Comparison of ENCODE assay signal across 13 mouse cellular contexts in genomic region chr9:106230051-106230733, GRCm38 (mm10). TPM values are rescaled to one million over a fixed set of nuclear protein-coding genes. Genes with fewer than 3 reads are reported as not detected.
A peak's percentile ranks its signal among the peaks of the same experiment; 100 is the strongest.
DNase-seq lines count a peak whose midpoint lies in the region; ATAC-seq and TF ChIP-seq lines count a peak whose summit lies in the region.
"Had no signal": no experiment of that assay in that cellular context is flagged by ENCODE, and none has a peak within 500 bp of the region (broad histone marks: within the 10 kb centered on the region; RNA-seq: fewer than 3 reads in every experiment).

No protein-coding gene starts in this region.

- 43% methylated on average over 9 of the region's 9 CpGs for WGBS in liver, embryonic 13.5 days (ENCODE audit: insufficient replicate concordance)
- 78% methylated on average over 9 of the region's 9 CpGs for WGBS in small intestine, adult 2 months

- 0 out of 2 replicates have a peak, but pooled peaks have one; percentile 9 for ATAC-seq in liver, embryonic 13.5 days (ENCODE audit: low read depth)
- ATAC-seq: forebrain, postnatal 0 days had no signal

- H3K36me3 ChIP-seq in liver, embryonic 13.5 days: peaks cover 26% of the 10 kb centered on the region
- H3K36me3 ChIP-seq in small intestine, adult 2 months (ENCODE audit: control insufficient read depth, insufficient read depth, low read length): peaks cover 26% of the 10 kb centered on the region

- DNase-seq in adrenal gland, adult 2 months: peak; percentile 12
- DNase-seq in adrenal gland, postnatal 10 days: no peak
- DNase-seq in spleen, adult 18-20 months: peak; percentile 38 to 53
- DNase-seq in spleen, postnatal 4 days (ENCODE audit: low spot score in 2 of 2): no peak
- DNase-seq in liver, embryonic 13.5 days: no peak
- DNase-seq in ovary, adult 18-20 months (ENCODE audit: low spot score): no peak
- DNase-seq in embryo, embryonic 9.5 days (ENCODE audit: extremely low spot score): no peak
- DNase-seq: gastrocnemius, postnatal 36 days; heart, postnatal 10 days had no signal

- H3K9ac ChIP-seq in liver, embryonic 13.5 days: no peak overlapping the region
- H3K9ac ChIP-seq: forebrain, postnatal 0 days had no signal

- no peaks in the 10 kb centered on the region for H3K9me3 ChIP-seq in liver, embryonic 13.5 days (replicated peaks)

- no peak for TF ChIP-seq CTCF in small intestine, adult 2 months (IDR thresholded peaks at IDR 0.05; ENCODE audit: extremely low read depth, insufficient read length, insufficient replicate concordance, low read depth, low read length)

- H3K4me3 ChIP-seq in liver, embryonic 13.5 days (replicated peaks): no peak overlapping the region
- H3K4me3 ChIP-seq in small intestine, adult 2 months (ENCODE audit: low read depth, low read length): no peak overlapping the region

- TF ChIP-seq POLR2A in small intestine, adult 2 months (IDR thresholded peaks at IDR 0.05; ENCODE audit: low read depth, low read length): 0 out of 2 replicates have a peak, but pooled peaks have one; percentile 14

- H3K27me3 ChIP-seq in liver, embryonic 13.5 days: peaks cover 27% of the 10 kb centered on the region
- H3K27me3 ChIP-seq in small intestine, adult 2 months (ENCODE audit: control insufficient read depth, insufficient read depth, low read length): no peaks in the 10 kb centered on the region

- H3K4me2 ChIP-seq in liver, embryonic 13.5 days: no peak overlapping the region

- H3K4me1 ChIP-seq in liver, embryonic 13.5 days (replicated peaks): peaks cover 27% of the 10 kb centered on the region
- peaks cover 9% of the 10 kb centered on the region for H3K4me1 ChIP-seq in small intestine, adult 2 months (ENCODE audit: control insufficient read depth, insufficient read depth, insufficient read length, low read length)

- peak overlapping the region; percentile 23 for H3K27ac ChIP-seq in liver, embryonic 13.5 days
- H3K27ac ChIP-seq in small intestine, adult 2 months (ENCODE audit: insufficient read depth, low read depth, low read length): peak overlapping the region; percentile 62

RNA-seq across cellular contexts. Expression of gene Tlr9, which starts 7.8 kb away (rescaled TPM):
- total RNA-seq in adrenal gland, adult 2 months (2021): 1 to 10 TPM in 1 of 2 experiments, under 1 TPM in 1; 0.84 to 1.4 TPM
- polyA plus RNA-seq in adrenal gland, adult 2 months (2012; rRNA removed): 2.5 and 2.7 TPM in 2 replicates
- 1 to 10 TPM; 1.2 to 1.5 TPM for total RNA-seq in adrenal gland, postnatal 10 days (2021)
- polyA plus RNA-seq in liver, embryonic 13.5 days (2015; fragmentation: Nextera tagmentation; extraction: Ambion mirVana): 0.07 TPM in 1 of 2 replicates, not detected in the other
- polyA plus RNA-seq in small intestine, adult 2 months (2012; rRNA removed): 3.3 and 3.8 TPM in 2 replicates
- total RNA-seq: megakaryocyte-erythroid progenitor cell, adult 5-6 weeks had no signal
- polyA plus RNA-seq: limb, embryonic 11.5 days had no signal

RNA-seq across cellular contexts. Expression of gene Alas1, which starts 18.3 kb away (rescaled TPM):
- 1,000 to 10,000 TPM; 1,496 to 1,691 TPM for total RNA-seq in adrenal gland, adult 2 months (2021)
- polyA plus RNA-seq in adrenal gland, adult 2 months (2012; rRNA removed): 1,137 and 1,435 TPM in 2 replicates
- 1,000 to 10,000 TPM in 1 of 2 experiments, 100 to 1,000 TPM in 1; 940 to 1,609 TPM for total RNA-seq in adrenal gland, postnatal 10 days (2021)
- polyA plus RNA-seq in liver, embryonic 13.5 days (2015; fragmentation: Nextera tagmentation; extraction: Ambion mirVana): 37.7 and 43.7 TPM in 2 replicates
- polyA plus RNA-seq in small intestine, adult 2 months (2012; rRNA removed): 117 and 156 TPM in 2 replicates

RNA-seq across cellular contexts. Expression of gene Twf2, which starts 27.3 kb away (rescaled TPM):
- 100 to 1,000 TPM in 1 of 2 experiments, 10 to 100 TPM in 1; 75.8 to 128 TPM for total RNA-seq in adrenal gland, adult 2 months (2021)
- 121 and 125 TPM in 2 replicates for polyA plus RNA-seq in adrenal gland, adult 2 months (2012; rRNA removed)
- 10 to 100 TPM; 38.5 to 58.6 TPM for total RNA-seq in adrenal gland, postnatal 10 days (2021)
- polyA plus RNA-seq in liver, embryonic 13.5 days (2015; fragmentation: Nextera tagmentation; extraction: Ambion mirVana): 25.6 and 26.3 TPM in 2 replicates
- 13.7 and 21.2 TPM in 2 replicates for polyA plus RNA-seq in small intestine, adult 2 months (2012; rRNA removed)

RNA-seq across cellular contexts. Expression of gene Ppm1m, which starts 30.6 kb away (rescaled TPM):
- total RNA-seq in adrenal gland, adult 2 months (2021): 100 to 1,000 TPM in 1 of 2 experiments, 10 to 100 TPM in 1; 84.6 to 135 TPM
- 216 and 273 TPM in 2 replicates for polyA plus RNA-seq in adrenal gland, adult 2 months (2012; rRNA removed)
- total RNA-seq in adrenal gland, postnatal 10 days (2021): 100 to 1,000 TPM; 119 to 129 TPM
- 10.0 and 12.1 TPM in 2 replicates for polyA plus RNA-seq in liver, embryonic 13.5 days (2015; fragmentation: Nextera tagmentation; extraction: Ambion mirVana)
- 10.7 and 14.9 TPM in 2 replicates for polyA plus RNA-seq in small intestine, adult 2 months (2012; rRNA removed)

RNA-seq across cellular contexts. Expression of gene Poc1a, which starts 50.7 kb away (rescaled TPM):
- 1 to 10 TPM; 3.4 to 5.4 TPM for total RNA-seq in adrenal gland, adult 2 months (2021)
- polyA plus RNA-seq in adrenal gland, adult 2 months (2012; rRNA removed): 5.4 and 7.1 TPM in 2 replicates
- total RNA-seq in adrenal gland, postnatal 10 days (2021): 1 to 10 TPM; 7.3 to 8.8 TPM
- polyA plus RNA-seq in liver, embryonic 13.5 days (2015; fragmentation: Nextera tagmentation; extraction: Ambion mirVana): 27.4 and 27.8 TPM in 2 replicates
- 6.5 and 14.9 TPM in 2 replicates for polyA plus RNA-seq in small intestine, adult 2 months (2012; rRNA removed)

Comparison
In these comparisons a context has a peak if more than half of its experiments do, and no peak if none do; other contexts are left out.
1. DNase-seq: peak in adrenal gland, adult 2 months (single experiment) and spleen, adult 18-20 months (2 of 2); none in adrenal gland, postnatal 10 days (single experiment), spleen, postnatal 4 days (0 of 2), liver, embryonic 13.5 days (single experiment), ovary, adult 18-20 months (single experiment) and embryo, embryonic 9.5 days (single experiment).